Mouse (Mus musculus) liver, embryonic 13.5 days (tissue): ENCODE measurements around the gene Caml. TPM values are rescaled to one million over a fixed set of nuclear protein-coding genes. Genes with fewer than 3 reads are reported as not detected.
"Not testable (repeated sequence)": the region's sequence is repeated elsewhere in the genome, so short reads cannot be mapped to it uniquely, and the experiment has no call there.

Experiments
- ATAC-seq: fragments of 200-750 bp; cut with Nextera tagmentation; 2 replicates; pipeline ENCODE4 v1.8.0; 2017; ENCODE audit warnings: low read depth, mild to moderate bottlenecking, moderate number of reproducible peaks, moderate library complexity
- DNase-seq: peaks from one replicate; pipeline ENCODE4 v3.0.0; 2022
- H3K27ac ChIP-seq: fragments of 300-500 bp; sonication (generic); 2 replicates; pipeline ENCODE4 v1.5.1; 2015; ENCODE audit warnings: moderate library complexity, mild to moderate bottlenecking, inconsistent platforms
- H3K27me3 ChIP-seq: fragments of 300-500 bp; sonication (generic); 2 replicates; pipeline ENCODE4 v1.6.1; 2015; ENCODE audit warnings: mild to moderate bottlenecking, inconsistent platforms
- H3K36me3 ChIP-seq: fragments of 300-500 bp; sonication (generic); 2 replicates; pipeline ENCODE4 v1.6.1; 2015; ENCODE audit warnings: mild to moderate bottlenecking, inconsistent platforms
- H3K4me1 ChIP-seq: fragments of 300-500 bp; sonication (generic); replicated peaks from 2 replicates; pipeline ENCODE4 v1.6.1; 2015; ENCODE audit warnings: inconsistent platforms
- H3K4me2 ChIP-seq: fragments of 300-500 bp; sonication (generic); 2 replicates; pipeline ENCODE4 v1.6.1; 2015; ENCODE audit warnings: inconsistent platforms, mild to moderate bottlenecking, moderate library complexity
- H3K4me3 ChIP-seq: fragments of 300-500 bp; sonication (generic); replicated peaks from 2 replicates; pipeline ENCODE4 v1.5.1; 2015; ENCODE audit warnings: mild to moderate bottlenecking, inconsistent platforms
- H3K9ac ChIP-seq: fragments of 300-500 bp; sonication (generic); 2 replicates; pipeline ENCODE4 v1.6.1; 2015; ENCODE audit warnings: mild to moderate bottlenecking, inconsistent platforms
- H3K9me3 ChIP-seq: fragments of 300-500 bp; sonication (generic); replicated peaks from 2 replicates; pipeline ENCODE4 v1.6.1; 2016; ENCODE audit warnings: inconsistent platforms
- WGBS: fragments of 180-500 bp; shearing (Covaris S2); methylation state at CpG from one replicate; pipeline ENCODE4 v1.1.7; 2015; ENCODE audit not compliant: insufficient replicate concordance; 5-methylcytosine and 5-hydroxymethylcytosine counted together
- polyA plus RNA-seq: library from polyadenylated mRNA; unstranded; fragments of >200 nt; fragmentation: Nextera tagmentation; extraction: Ambion mirVana; gene quantifications from 2 replicates; pipeline ENCODE4 v1.2.1, GENCODE M21; 2015

The Caml gene
- polyA plus RNA-seq, 1 experiment from 2014 or later = 15.4 TPM

DNA sequence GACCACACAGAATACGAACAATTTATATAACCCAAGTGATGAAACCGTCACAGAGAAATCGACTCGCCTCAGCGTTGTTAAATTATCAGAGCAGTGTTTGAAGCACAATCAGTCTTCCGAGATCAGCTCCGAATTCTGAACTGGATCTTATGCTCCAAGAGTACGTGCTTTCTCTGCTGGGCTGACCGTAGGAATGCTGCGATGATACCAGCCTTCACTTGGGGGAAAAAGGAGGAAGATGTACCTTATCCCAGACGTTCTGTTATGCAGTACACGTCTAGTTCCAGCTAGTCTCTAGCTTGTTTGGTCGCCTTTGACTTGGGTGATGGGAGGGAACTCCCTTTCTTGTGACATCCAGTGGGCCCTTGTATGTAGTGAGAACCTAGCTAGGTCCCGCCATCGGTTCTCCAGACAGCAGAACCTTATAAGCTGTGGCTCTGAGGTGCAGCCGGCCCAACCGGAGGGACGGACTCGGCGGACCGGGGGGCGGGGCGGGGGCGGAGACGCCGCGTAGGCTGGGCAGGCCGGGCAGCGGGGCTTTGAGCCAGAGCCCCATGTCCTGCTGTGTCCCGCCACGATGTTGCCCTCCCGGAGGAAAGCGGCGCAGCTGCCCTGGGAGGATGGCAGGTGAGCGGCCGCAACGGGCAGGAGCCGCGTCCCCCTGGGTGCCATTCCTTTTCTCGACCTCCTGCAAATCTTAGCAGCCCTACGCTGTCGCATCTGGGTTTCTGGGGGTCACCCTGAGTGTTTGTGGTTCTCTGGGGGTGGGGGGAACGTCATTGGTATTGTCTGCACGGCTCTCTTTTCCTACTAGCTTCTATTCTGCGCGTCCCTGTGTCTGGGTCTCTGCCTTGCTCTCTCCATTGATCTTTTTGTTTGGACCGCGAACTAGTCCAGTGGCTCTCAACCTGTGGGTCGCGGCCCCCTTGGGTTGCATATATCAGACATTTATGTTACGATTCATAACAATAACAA, 23.0 kb upstream of the Caml start, which contains the start of gene B4galt7:
Gene B4galt7 (plus strand): TSS at position 331 of the 975 bp plus-strand sequence.
- H3K27ac ChIP-seq = peak within 1 kb of the TSS; percentile 73
- peak; percentile 87 for ATAC-seq

DNA sequence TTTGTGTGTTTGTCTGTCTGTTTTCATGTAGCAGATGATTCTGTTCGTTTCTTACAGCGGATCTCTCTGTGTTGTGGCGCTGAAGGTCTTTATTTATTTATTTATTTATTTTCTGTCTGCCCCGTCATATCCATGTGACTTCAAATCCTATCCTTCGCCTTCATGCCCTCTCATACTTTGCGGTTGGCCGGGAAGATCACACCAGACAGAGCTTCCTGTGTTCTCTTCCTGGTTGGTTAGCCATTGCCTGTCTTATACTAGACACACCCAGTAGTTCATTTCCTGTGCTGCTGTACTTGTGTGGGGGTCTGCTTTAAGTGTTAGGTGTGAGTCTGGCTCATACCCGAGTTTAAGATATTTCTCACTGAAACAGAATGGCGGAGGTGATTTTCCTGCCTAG, 22.1 kb upstream of the Caml start:
- H3K4me1 ChIP-seq = peaks cover 21% of the 10 kb centered on the region
- ATAC-seq (peak; percentile 35; the same call in 1 of the 2 replicates), DNase-seq (no peak)
- H3K27ac ChIP-seq = no peak overlapping the region
- H3K9me3 ChIP-seq = no peaks in the 10 kb centered on the region
- H3K9ac ChIP-seq = peak overlapping the region; percentile 85
- H3K4me3 ChIP-seq = peak overlapping the region; percentile 89
- no peaks in the 10 kb centered on the region for H3K27me3 ChIP-seq
- peaks cover 38% of the 10 kb centered on the region for H3K36me3 ChIP-seq
- WGBS = 7% methylated on average over 9 of the region's 9 CpGs
- peak overlapping the region; percentile 91 for H3K4me2 ChIP-seq

More for the DNA sequence above, 23.0 kb upstream of the Caml start, which contains the start of gene B4galt7:
- DNase-seq = peak; percentile 76
- Histone ChIP-seq H3K27me3 (no peaks in the 10 kb centered on the region), H3K4me1 (peaks cover 21% of the 10 kb centered on the region), H3K9me3 (no peaks in the 10 kb centered on the region), H3K36me3 (peaks cover 43% of the 10 kb centered on the region), H3K4me2 (peak within 1 kb of the TSS; percentile 91), H3K9ac (peak within 1 kb of the TSS; percentile 85), H3K4me3 (peak within 1 kb of the TSS; percentile 89)
- 6% methylated on average over 51 of the region's 51 CpGs for WGBS

DNA sequence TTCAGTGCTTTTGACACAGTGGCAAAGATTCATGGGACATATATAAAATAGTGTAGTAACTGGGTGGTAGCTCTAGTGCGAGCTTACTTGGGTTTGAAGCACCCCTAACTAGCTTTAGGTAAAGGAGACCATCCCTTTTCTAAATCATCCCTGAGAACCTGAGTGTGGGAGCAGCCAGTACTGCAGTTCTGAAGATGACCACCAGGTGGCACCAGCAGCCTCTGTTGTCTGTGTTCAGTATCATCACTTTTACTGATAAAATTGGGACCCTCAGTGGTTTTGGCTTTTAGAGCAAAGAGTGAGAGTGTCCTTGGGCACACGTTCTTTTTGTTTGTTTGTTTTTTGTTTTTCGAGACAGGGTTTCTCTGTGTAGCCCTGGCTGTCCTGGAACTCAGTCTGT, 21.2 kb upstream of the Caml start:
- 3% methylated on average over 3 of the region's 3 CpGs for WGBS

GRCm38 (mm10) chr13:55604606-55605005, 18.2 kb upstream of the Caml start:
- Histone ChIP-seq H3K4me1 (peaks cover 19% of the 10 kb centered on the region), H3K27ac (no peak overlapping the region), H3K9ac (no peak overlapping the region), H3K4me3 (no peak overlapping the region), H3K9me3 (no peaks in the 10 kb centered on the region), H3K4me2 (no peak overlapping the region), H3K27me3 (no peaks in the 10 kb centered on the region), H3K36me3 (peaks cover 39% of the 10 kb centered on the region)
- DNase-seq (no peak), ATAC-seq (no peak)
- WGBS = 86% methylated on average over 3 of the region's 3 CpGs

More for the DNA sequence above, 21.2 kb upstream of the Caml start:
- no peak for ATAC-seq
- H3K4me2 ChIP-seq = no peak overlapping the region
- DNase-seq = peak; percentile 70
- no peak overlapping the region for H3K27ac ChIP-seq
- H3K4me1 ChIP-seq = peaks cover 21% of the 10 kb centered on the region
- H3K4me3 ChIP-seq = 0 out of 2 replicates have a peak overlapping the region, but pooled peaks have one; percentile 89
- peaks cover 33% of the 10 kb centered on the region for H3K36me3 ChIP-seq
- H3K27me3 ChIP-seq = no peaks in the 10 kb centered on the region
- no peaks in the 10 kb centered on the region for H3K9me3 ChIP-seq
- no peak overlapping the region for H3K9ac ChIP-seq

DNA sequence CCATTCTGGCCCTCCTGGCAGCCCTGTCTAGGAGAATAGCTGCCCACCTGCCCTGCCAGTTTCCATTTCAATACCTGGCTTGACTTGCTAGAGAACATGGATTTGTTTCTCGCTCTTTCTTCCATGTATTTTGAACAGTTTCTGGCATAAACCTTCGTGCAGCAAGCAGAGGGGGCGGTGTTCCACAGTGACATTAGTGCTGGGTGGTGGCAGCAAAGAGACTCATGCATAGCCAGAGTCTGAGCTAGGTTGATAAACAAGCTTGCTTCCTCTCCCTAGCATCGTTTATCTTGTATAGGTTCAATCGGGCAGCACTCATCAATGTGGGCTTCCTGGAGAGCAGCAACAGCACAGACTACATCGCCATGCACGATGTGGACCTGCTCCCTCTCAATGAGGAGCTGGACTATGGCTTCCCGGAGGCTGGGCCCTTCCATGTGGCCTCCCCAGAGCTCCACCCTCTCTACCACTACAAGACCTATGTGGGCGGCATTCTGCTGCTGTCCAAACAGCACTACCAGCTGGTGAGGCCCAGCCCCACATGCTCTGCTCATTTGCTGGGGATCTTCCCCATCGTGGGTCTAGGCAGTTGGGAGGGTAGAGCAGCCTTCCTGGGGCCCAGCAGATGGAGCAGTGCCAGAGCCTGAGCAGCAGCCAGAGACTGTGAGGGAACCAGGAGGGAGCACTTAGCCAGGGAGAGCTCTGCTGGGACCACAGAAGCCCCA, 15.7 kb upstream of the Caml start:
- Histone ChIP-seq H3K9me3 (no peaks in the 10 kb centered on the region), H3K27me3 (no peaks in the 10 kb centered on the region), H3K4me2 (no peak overlapping the region), H3K4me1 (peaks cover 6% of the 10 kb centered on the region; the same call in 1 of the 2 replicates), H3K36me3 (peaks cover 42% of the 10 kb centered on the region), H3K27ac (no peak overlapping the region), H3K4me3 (no peak overlapping the region), H3K9ac (no peak overlapping the region)
- no peak for DNase-seq
- 51% methylated on average over 10 of the region's 10 CpGs for WGBS
- ATAC-seq = no peak

DNA sequence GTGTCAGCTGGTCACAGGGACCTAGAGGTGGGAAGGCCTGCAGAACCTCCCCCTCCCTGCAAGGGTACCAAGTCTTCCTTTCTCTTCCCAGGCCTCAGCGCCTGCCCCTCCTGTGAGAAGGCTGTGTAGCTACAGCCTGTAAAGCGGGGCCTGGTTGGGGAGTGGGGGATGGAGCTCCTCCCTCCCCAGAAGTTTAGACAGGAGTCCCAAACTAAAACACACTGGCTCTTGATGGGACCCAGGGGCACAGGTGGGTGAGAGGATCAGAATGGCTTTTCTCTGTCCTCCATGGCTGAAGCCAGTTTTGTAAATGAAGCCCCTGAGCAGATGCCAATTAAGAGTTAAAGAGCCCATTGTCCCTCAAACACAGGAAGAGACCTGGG, 15.2 kb upstream of the Caml start:
- H3K36me3 ChIP-seq = peaks cover 42% of the 10 kb centered on the region
- no peak for ATAC-seq
- no peak overlapping the region for H3K4me2 ChIP-seq
- no peak overlapping the region for H3K9ac ChIP-seq
- H3K4me3 ChIP-seq = no peak overlapping the region
- WGBS = 77% methylated on average over 2 of the region's 2 CpGs
- H3K27ac ChIP-seq = no peak overlapping the region
- no peak for DNase-seq
- H3K9me3 ChIP-seq = no peaks in the 10 kb centered on the region
- H3K27me3 ChIP-seq = no peaks in the 10 kb centered on the region
- H3K4me1 ChIP-seq = peaks cover 6% of the 10 kb centered on the region; the same call in 1 of the 2 replicates

- H3K9me3 ChIP-seq = no peaks in the 10 kb centered on the region
- no peak overlapping the region for H3K4me2 ChIP-seq
- H3K4me1 ChIP-seq = peaks cover 6% of the 10 kb centered on the region; the same call in 1 of the 2 replicates
- no peak overlapping the region for H3K9ac ChIP-seq
- H3K27me3 ChIP-seq = no peaks in the 10 kb centered on the region
- H3K36me3 ChIP-seq = peaks cover 23% of the 10 kb centered on the region
- H3K27ac ChIP-seq = no peak overlapping the region
- DNase-seq (no peak), ATAC-seq (no peak)
- 78% methylated on average over 7 of the region's 7 CpGs for WGBS
- no peak overlapping the region for H3K4me3 ChIP-seq
Observed at GRCm38 (mm10) chr13:55611996-55612395, 10.8 kb upstream of the Caml start.

- DNase-seq (no peak), ATAC-seq (no peak)
- no peak overlapping the region for H3K27ac ChIP-seq
- H3K9ac ChIP-seq = no peak overlapping the region
- no peaks in the 10 kb centered on the region for H3K4me1 ChIP-seq
- no peak overlapping the region for H3K4me2 ChIP-seq
- H3K9me3 ChIP-seq = 0 out of 2 replicates have a peak, but pooled peaks cover 3% of the 10 kb centered on the region
- H3K4me3 ChIP-seq = no peak overlapping the region
- peaks cover 15% of the 10 kb centered on the region for H3K36me3 ChIP-seq
- no peaks in the 10 kb centered on the region for H3K27me3 ChIP-seq
- 47% methylated on average over 5 of the region's 5 CpGs for WGBS
Observed at GRCm38 (mm10) chr13:55613471-55613870, 9.3 kb upstream of the Caml start.

GRCm38 (mm10) chr13:55619328-55619727, 3.5 kb upstream of the Caml start:
- Histone ChIP-seq H3K4me2 (no peak overlapping the region), H3K4me3 (no peak overlapping the region), H3K27ac (no peak overlapping the region), H3K36me3 (no peaks in the 10 kb centered on the region), H3K4me1 (peaks cover 19% of the 10 kb centered on the region), H3K9ac (no peak overlapping the region), H3K27me3 (no peaks in the 10 kb centered on the region), H3K9me3 (0 out of 2 replicates have a peak, but pooled peaks cover 3% of the 10 kb centered on the region)
- WGBS = 70% methylated on average over 4 of the region's 4 CpGs
- ATAC-seq (no peak), DNase-seq (no peak)

DNA sequence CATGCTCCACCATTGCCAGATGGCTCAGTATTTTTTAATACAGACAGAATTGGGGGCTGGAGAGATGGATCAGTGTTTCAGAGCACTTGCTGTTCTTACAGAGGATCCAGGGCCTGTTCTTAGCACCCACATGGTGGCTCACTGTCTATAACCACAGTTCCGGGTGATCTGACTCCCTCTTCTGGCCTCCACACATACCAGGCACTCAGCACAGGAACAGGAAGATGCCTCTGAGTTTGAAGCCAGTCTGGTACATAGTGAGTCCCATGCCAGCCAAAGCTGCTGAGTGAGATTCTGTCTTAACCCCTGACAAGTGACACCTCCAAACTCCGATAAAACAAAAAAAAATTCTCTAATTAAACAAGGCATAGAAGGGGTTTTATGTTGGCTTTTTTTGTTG, 2.5 kb upstream of the Caml start:
- ATAC-seq = no peak
- H3K9ac ChIP-seq = no peak overlapping the region
- WGBS = 75% methylated on average over 2 of the region's 2 CpGs
- no peak for DNase-seq
- H3K9me3 ChIP-seq = 0 out of 2 replicates have a peak, but pooled peaks cover 3% of the 10 kb centered on the region
- no peaks in the 10 kb centered on the region for H3K27me3 ChIP-seq
- H3K27ac ChIP-seq = no peak overlapping the region
- H3K36me3 ChIP-seq = peaks cover 7% of the 10 kb centered on the region
- H3K4me2 ChIP-seq = no peak overlapping the region
- peaks cover 26% of the 10 kb centered on the region for H3K4me1 ChIP-seq
- no peak overlapping the region for H3K4me3 ChIP-seq

DNA sequence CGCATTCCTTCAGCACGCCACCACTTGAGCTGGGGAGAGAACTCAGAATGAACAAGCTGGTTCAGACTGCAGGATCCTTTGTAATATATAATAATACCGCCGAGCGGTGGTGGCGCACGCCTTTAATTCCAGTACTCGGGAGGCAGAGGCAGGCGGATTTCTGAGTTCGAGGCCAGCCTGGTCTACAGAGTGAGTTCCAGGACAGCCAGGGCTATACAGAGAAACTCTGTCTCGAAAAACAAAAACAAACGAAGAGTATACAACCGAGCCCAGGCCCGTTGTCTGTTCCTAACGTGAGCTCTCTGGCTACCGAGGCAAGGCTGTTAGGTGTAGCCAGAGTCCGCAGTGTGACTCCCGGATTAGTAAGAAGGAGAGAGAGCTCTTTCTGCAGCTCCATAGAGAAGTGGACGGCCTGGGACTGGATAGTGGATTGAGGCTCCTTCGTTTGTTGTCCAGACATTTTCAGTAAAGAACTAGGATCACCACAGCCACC, 603 bp upstream of the Caml start:
- WGBS = 14% methylated on average over 20 of the region's 20 CpGs
- H3K9me3 ChIP-seq, H3K27me3 ChIP-seq, ATAC-seq, DNase-seq: not testable (repeated sequence)
- Histone ChIP-seq H3K4me1 (peaks cover 26% of the 10 kb centered on the region), H3K27ac (peak overlapping the region; percentile 80; the same call in 1 of the 2 replicates), H3K36me3 (peaks cover 21% of the 10 kb centered on the region), H3K4me3 (peak overlapping the region; percentile 90), H3K4me2 (peak overlapping the region; percentile 89), H3K9ac (peak overlapping the region; percentile 89)
